In genomic region chr19:44984420-44984819, GRCm38 (mm10) we compare ENCODE assay signal across 26 mouse cellular contexts. TPM values are rescaled to one million over a fixed set of nuclear protein-coding genes. Genes with fewer than 3 reads are reported as not detected.
DNase-seq lines count a peak whose midpoint lies in the region; ATAC-seq and TF ChIP-seq lines count a peak whose summit lies in the region.
"Had no signal": no experiment of that assay in that cellular context is flagged by ENCODE, and none has a peak within 500 bp of the region (broad histone marks: within the 10 kb centered on the region; RNA-seq: fewer than 3 reads in every experiment).

No protein-coding gene starts in this region.

- WGBS in intestine, postnatal 0 days = 77% methylated on average over 4 of the region's 4 CpGs
- WGBS in hindbrain, embryonic 11.5 days = 96% methylated on average over 4 of the region's 4 CpGs

- no peaks in the 10 kb centered on the region for H3K9me3 ChIP-seq in intestine, postnatal 0 days (ENCODE audit: control insufficient read depth)
- H3K9me3 ChIP-seq in hindbrain, embryonic 11.5 days (ENCODE audit: control insufficient read depth, low read length) = no peaks in the 10 kb centered on the region
- H3K9me3 ChIP-seq: embryonic facial prominence, embryonic 10.5 days; embryonic facial prominence, embryonic 13.5 days; forebrain, embryonic 12.5 days; forebrain, embryonic 15.5 days; G1E; hindbrain, embryonic 13.5 days had no signal

- no peak for TF ChIP-seq CTCF in testis, adult 2 months (IDR thresholded peaks at IDR 0.05; ENCODE audit: control insufficient read depth, insufficient read depth, insufficient replicate concordance, low read depth, low read length)
- no peak for TF ChIP-seq CTCF in intestine, postnatal 0 days (IDR thresholded peaks at IDR 0.05; ENCODE audit: low read depth)

- no peak overlapping the region for H3K9ac ChIP-seq in intestine, postnatal 0 days (ENCODE audit: low read depth, low read length)
- H3K9ac ChIP-seq in hindbrain, embryonic 11.5 days (ENCODE audit: low read depth, low read length) = no peak overlapping the region
- H3K9ac ChIP-seq: embryonic facial prominence, embryonic 13.5 days; forebrain, embryonic 12.5 days; forebrain, embryonic 15.5 days; hindbrain, embryonic 13.5 days had no signal

- H3K27ac ChIP-seq in testis, adult 2 months (ENCODE audit: control insufficient read depth, insufficient read depth, low read depth, low read length) = peak overlapping the region; percentile 56
- peak overlapping the region; percentile 66 for H3K27ac ChIP-seq in intestine, postnatal 0 days (ENCODE audit: low read depth, low read length)
- no peak overlapping the region for H3K27ac ChIP-seq in hindbrain, embryonic 11.5 days (ENCODE audit: low read depth, low read length)
- H3K27ac ChIP-seq: embryonic facial prominence, embryonic 10.5 days; embryonic facial prominence, embryonic 13.5 days; forebrain, embryonic 12.5 days; forebrain, embryonic 15.5 days; hindbrain, embryonic 13.5 days had no signal

- peaks cover 6% of the 10 kb centered on the region for H3K4me1 ChIP-seq in testis, adult 2 months (ENCODE audit: control insufficient read depth, insufficient read depth, low read length)
- 0 out of 2 replicates have a peak, but pooled peaks cover 12% of the 10 kb centered on the region for H3K4me1 ChIP-seq in intestine, postnatal 0 days (replicated peaks; ENCODE audit: control insufficient read depth, insufficient read depth, low read length)
- H3K4me1 ChIP-seq in hindbrain, embryonic 11.5 days (replicated peaks; ENCODE audit: control insufficient read depth, insufficient read depth, low read length) = 0 out of 2 replicates have a peak, but pooled peaks cover 2% of the 10 kb centered on the region

- H3K27me3 ChIP-seq in testis, adult 2 months (ENCODE audit: control insufficient read depth, insufficient read depth, low read length) = 0 out of 2 replicates have a peak, but pooled peaks cover 2% of the 10 kb centered on the region
- H3K27me3 ChIP-seq in intestine, postnatal 0 days (replicated peaks; ENCODE audit: control insufficient read depth, insufficient read depth, low read length) = no peaks in the 10 kb centered on the region
- H3K27me3 ChIP-seq in hindbrain, embryonic 11.5 days (ENCODE audit: control insufficient read depth, insufficient read depth, low read length) = no peaks in the 10 kb centered on the region
- H3K27me3 ChIP-seq: CH12.LX; embryonic facial prominence, embryonic 13.5 days; forebrain, embryonic 15.5 days had no signal

- no peak for TF ChIP-seq POLR2A in testis, adult 2 months (IDR thresholded peaks at IDR 0.05; ENCODE audit: control insufficient read depth, low read depth, low read length)

- no peak for ATAC-seq in intestine, postnatal 0 days
- ATAC-seq in hindbrain, embryonic 11.5 days (ENCODE audit: low FRiP score) = no peak
- ATAC-seq: forebrain, embryonic 15.5 days; hindbrain, embryonic 16.5 days had no signal

- H3K36me3 ChIP-seq in testis, adult 2 months (ENCODE audit: control insufficient read depth, insufficient read depth, low read length) = peaks cover 1% of the 10 kb centered on the region; the same call in 1 of the 2 replicates
- H3K36me3 ChIP-seq in intestine, postnatal 0 days (ENCODE audit: control insufficient read depth, insufficient read depth) = peaks cover 5% of the 10 kb centered on the region
- no peaks in the 10 kb centered on the region for H3K36me3 ChIP-seq in hindbrain, embryonic 11.5 days (ENCODE audit: control insufficient read depth, insufficient read depth, low read length)

- DNase-seq in layer of hippocampus, adult 11-12 months (ENCODE audit: low spot score) = peak; percentile 2
- DNase-seq in layer of hippocampus, adult 9-10 months (ENCODE audit: low spot score) = no peak
- DNase-seq in testis, postnatal 14 days (ENCODE audit: low spot score) = no peak
- no peak for DNase-seq in thymus, postnatal 14 days
- DNase-seq in hindbrain, embryonic 11.5 days (ENCODE audit: low spot score) = no peak
- DNase-seq: adrenal gland, adult 2 months; adrenal gland, postnatal 14 days; B cell, adult 2 months; cerebellum, adult 11 months; cerebellum, adult 2 months; cerebellum, postnatal 10 days; cerebellum, postnatal 36 days; embryo, embryonic 11 days; gastrocnemius, postnatal 25 days had no signal

- peak overlapping the region; percentile 71 for H3K4me3 ChIP-seq in testis, adult 2 months (ENCODE audit: control insufficient read depth, low read depth, low read length)
- no peak overlapping the region for H3K4me3 ChIP-seq in intestine, postnatal 0 days (ENCODE audit: low read depth, low read length)
- H3K4me3 ChIP-seq in hindbrain, embryonic 11.5 days (ENCODE audit: low read depth, low read length) = no peak overlapping the region
- H3K4me3 ChIP-seq: embryonic facial prominence, embryonic 10.5 days; embryonic facial prominence, embryonic 13.5 days; erythroblast, embryonic 14.5 days; forebrain, embryonic 12.5 days; forebrain, embryonic 15.5 days; hindbrain, embryonic 13.5 days had no signal

- no peak overlapping the region for H3K4me2 ChIP-seq in intestine, postnatal 0 days (replicated peaks; ENCODE audit: low read depth)
- H3K4me2 ChIP-seq in hindbrain, embryonic 11.5 days (replicated peaks; ENCODE audit: low read depth, low read length) = no peak overlapping the region
- H3K4me2 ChIP-seq: embryonic facial prominence, embryonic 13.5 days; forebrain, embryonic 12.5 days; forebrain, embryonic 15.5 days; heart, embryonic 11.5 days; hindbrain, embryonic 13.5 days had no signal

RNA-seq across cellular contexts. Expression of gene Sema4g, which starts 4.5 kb away (rescaled TPM):
- polyA plus RNA-seq in testis, adult 2 months (2012; rRNA removed) = 11.2 and 12.5 TPM in 2 replicates
- 7.8 and 10.0 TPM in 2 replicates for polyA plus RNA-seq in intestine, postnatal 0 days (2015; fragmentation: Nextera tagmentation; extraction: Ambion mirVana)
- 7.2 and 7.9 TPM in 2 replicates for polyA plus RNA-seq in hindbrain, embryonic 11.5 days (2014; fragmentation: Nextera tagmentation; extraction: Ambion mirVana)

RNA-seq across cellular contexts. Expression of gene Twnk, which starts 21.0 kb away (rescaled TPM):
- polyA plus RNA-seq in testis, adult 2 months (2012; rRNA removed) = 5.2 and 6.2 TPM in 2 replicates
- polyA plus RNA-seq in intestine, postnatal 0 days (2015; fragmentation: Nextera tagmentation; extraction: Ambion mirVana) = 7.1 and 7.4 TPM in 2 replicates
- 15.0 and 16.6 TPM in 2 replicates for polyA plus RNA-seq in hindbrain, embryonic 11.5 days (2014; fragmentation: Nextera tagmentation; extraction: Ambion mirVana)

RNA-seq across cellular contexts. Expression of gene Mrpl43, which starts 21.8 kb away (rescaled TPM):
- polyA plus RNA-seq in testis, adult 2 months (2012; rRNA removed) = 43.4 and 46.8 TPM in 2 replicates
- 80.1 and 83.0 TPM in 2 replicates for polyA plus RNA-seq in intestine, postnatal 0 days (2015; fragmentation: Nextera tagmentation; extraction: Ambion mirVana)
- 69.0 and 75.0 TPM in 2 replicates for polyA plus RNA-seq in hindbrain, embryonic 11.5 days (2014; fragmentation: Nextera tagmentation; extraction: Ambion mirVana)

RNA-seq across cellular contexts. Expression of gene Lzts2, which starts 29.8 kb away (rescaled TPM):
- 36.2 and 42.3 TPM in 2 replicates for polyA plus RNA-seq in testis, adult 2 months (2012; rRNA removed)
- polyA plus RNA-seq in intestine, postnatal 0 days (2015; fragmentation: Nextera tagmentation; extraction: Ambion mirVana) = 26.0 and 26.2 TPM in 2 replicates
- polyA plus RNA-seq in hindbrain, embryonic 11.5 days (2014; fragmentation: Nextera tagmentation; extraction: Ambion mirVana) = 39.7 and 41.0 TPM in 2 replicates

RNA-seq across cellular contexts. Expression of gene Slf2, which starts 53.5 kb away (rescaled TPM):
- 21.5 and 23.4 TPM in 2 replicates for polyA plus RNA-seq in testis, adult 2 months (2012; rRNA removed)
- polyA plus RNA-seq in intestine, postnatal 0 days (2015; fragmentation: Nextera tagmentation; extraction: Ambion mirVana) = 11.4 and 13.4 TPM in 2 replicates
- 41.4 and 44.7 TPM in 2 replicates for polyA plus RNA-seq in hindbrain, embryonic 11.5 days (2014; fragmentation: Nextera tagmentation; extraction: Ambion mirVana)
